Mouse (Mus musculus) adrenal gland (tissue): ENCODE data around the gene Nt5c.
"Not testable (repeated sequence)": the region's sequence is repeated elsewhere in the genome, so short reads cannot be mapped to it uniquely, and the experiment has no call there.

Source experiments
- intact Hi-C: fragments of 180-260 bp; cut with DNase I; formaldehyde crosslinking; loops from one replicate; pipeline ENCODE4 v1.15.1; 2025

The Nt5c gene

DNA sequence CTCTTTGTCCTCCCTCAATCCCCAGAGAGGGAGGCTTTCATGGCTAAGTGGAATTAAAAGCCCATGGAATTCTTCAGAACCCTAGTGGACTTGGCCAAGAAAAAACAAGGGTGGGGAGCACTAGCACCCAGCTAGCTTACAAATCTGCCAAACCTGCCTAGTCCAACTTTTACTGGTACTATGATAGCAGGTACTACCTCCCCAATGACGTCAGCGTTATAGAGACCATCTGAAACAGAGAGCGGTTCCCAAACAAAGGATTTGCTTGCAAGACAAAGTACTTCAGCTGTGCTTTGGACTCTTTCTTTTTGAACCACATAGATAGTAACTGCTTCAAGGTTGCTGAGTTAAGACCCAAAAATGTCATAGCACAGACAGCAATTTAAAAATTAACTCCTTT lies 20.3 kb upstream of the Nt5c start:
- intact Hi-C loops, result no loop called here

DNA sequence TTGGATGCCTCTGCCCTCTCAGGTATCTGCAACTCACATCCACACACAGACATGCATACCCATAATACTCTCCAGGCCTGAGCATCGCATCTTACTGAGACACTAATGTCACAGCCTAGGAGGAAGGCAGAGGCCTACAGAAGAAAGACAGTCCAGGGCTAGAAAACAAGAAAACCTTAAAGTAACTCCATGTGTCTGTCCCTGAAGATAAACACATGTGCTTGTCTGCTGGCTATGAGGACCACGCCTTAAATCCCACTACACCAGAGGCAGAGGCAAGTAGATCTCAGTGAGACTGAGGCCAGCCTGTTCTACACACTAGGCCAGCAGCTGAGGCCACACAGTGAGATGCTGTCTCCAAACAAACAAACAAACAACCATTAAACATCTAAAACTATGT lies 19.5 kb upstream of the Nt5c start:
- intact Hi-C loops, result no loop called here

DNA sequence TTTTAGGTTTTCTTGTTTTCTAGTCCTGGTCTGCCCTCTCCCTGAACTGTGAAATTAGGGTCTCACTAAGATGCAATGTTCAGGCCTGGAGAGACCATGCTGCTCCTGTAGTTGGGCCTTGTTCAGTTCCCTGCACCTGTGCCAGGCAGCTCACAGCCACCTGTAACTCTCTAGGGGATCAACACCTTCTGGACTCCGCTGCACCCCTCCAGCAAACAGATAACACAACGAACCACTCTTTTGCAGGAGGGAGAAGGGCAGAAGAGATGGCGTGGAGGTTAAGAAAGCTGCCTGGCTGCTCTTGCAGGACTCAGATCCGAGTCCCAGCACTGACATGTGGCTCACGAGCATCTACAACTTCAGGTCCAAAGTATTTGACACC lies 18.8 kb upstream of the Nt5c start:
- intact Hi-C loops, result no loop called here

DNA sequence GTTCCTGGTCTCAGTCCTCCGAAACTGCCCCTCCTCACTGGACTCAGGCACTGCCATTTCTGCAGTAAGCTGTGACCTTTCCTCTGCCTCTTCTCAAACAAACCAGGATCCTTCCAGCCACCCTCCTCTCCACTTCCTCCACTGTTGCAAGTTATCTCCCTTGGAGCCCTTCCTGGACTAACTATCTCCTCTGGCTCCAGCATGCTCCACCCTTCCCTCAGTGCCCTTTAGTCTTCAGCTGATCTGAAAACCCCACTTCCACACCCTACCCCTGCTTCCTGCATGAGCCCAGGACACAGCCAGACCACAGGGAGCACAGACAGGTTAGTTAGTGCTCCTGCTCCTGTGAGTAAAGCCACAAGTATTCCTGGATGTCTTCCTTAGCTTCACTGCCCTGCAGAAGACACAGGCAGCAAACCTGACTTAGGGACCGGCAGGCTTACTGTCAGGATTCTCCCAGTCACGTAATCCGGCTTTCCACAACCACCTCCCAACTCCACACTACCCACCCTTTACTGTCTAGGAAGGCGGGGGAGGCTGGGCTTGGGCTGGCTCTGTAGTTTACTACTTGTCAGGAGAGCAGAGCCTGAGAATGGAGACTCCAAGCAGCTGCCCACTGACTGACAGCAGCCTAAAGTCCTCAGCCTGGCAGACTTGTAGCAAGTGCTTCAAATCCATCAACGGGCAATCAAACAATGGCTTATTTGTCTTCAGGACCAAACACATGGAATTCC lies 18.3 kb upstream of the Nt5c start:
- intact Hi-C loops, result no loop called here

DNA sequence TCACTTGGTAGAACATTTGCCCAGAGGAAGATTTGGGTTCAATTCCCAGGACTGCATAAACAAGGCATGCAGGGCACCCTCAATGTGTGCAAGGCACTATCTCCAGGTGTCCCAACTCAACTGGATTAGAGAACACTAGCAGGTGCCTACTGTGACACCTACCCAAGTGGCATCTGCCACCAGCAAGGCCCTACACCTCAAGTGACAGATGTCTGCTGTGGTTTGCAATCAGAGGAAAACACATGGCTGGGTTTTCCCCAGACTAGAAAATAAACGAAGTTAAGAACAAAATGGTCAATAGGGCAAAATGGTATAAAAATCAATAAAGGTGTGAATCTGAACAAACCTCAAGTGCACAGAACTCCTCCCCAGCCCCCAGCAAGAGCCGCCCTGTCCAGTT lies 16.4 kb upstream of the Nt5c start:
- intact Hi-C loops, result no loop called here

DNA sequence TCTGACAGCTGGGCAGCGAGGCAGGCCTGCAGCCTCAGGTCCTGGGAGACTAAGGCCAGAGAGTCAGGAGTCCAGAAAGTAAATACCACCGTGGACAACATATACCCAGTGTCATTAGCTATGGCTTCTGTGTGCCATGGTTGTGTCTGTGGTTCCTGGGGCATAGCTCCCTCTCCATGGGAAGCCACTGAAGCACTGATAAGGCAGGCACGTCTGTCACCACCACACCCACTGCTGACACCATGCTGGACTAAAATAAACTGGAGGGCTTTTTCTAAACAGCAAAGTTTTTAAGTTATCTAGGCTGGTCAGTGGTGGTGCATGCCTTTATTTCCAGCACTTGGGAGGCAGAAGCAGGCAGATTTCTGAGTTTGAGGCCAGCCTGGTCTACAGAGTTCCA lies 14.9 kb upstream of the Nt5c start:
- intact Hi-C loops, result no loop called here

DNA sequence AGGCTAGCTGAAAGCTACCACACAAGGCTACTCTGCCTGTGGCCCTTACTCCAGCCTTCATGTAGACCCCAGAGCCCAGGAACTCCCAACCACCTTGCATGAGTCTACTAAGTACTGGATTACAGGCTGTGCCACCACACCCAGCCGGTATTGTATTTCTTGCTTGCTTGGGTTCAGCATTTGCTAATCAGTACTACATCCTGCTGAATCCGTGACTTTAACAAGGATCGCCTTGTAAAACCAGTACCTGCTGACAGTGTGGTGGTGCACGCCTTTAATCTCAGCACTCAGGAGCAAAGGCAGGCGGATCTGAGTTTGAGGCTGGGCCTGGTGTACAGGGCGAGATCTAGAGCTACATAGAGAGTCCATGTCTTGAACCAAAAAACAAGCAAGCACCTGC lies 11.0 kb upstream of the Nt5c start:
- intact Hi-C loops, result no loop called here

DNA sequence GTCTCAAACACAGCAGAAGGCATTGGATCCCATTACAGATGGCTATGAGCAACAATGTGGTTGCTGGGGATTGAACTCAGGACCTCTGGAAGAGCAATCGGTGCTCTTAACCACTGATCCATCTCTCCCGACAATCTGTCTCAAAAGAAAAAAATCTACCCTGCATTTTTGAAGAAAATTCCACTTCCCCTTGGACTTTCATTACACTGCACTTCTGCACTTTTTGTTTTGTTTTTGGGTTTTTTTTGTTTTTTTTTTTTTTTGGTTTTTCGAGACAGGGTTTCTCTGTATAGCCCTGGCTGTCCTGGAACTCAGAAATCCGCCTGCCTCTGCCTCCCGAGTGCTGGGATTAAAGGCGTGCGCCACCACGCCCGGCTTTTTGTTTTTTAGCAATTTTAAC lies 4.9 kb upstream of the Nt5c start:
- intact Hi-C loops, result not testable (repeated sequence)

DNA sequence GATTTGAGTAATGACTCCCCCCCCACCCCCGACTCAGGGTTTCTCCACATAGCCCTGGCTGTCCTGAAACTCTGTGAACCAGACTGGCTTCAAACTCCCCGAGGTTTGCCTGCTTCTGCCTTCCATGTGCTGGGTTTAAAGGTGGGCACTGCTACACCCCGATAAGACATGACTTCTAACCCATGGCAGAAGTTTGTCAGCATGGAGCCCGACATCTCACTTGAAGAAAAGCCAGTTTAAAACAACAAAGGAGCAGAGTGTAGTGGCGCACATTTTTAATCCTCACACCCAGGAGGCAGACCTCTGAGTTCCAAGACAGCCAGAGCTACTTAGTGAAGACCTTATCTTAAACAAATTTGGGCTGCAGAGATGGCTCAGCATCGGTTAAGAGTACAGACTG lies 725 bp upstream of the Nt5c start:
- intact Hi-C loops, result no loop called here

DNA sequence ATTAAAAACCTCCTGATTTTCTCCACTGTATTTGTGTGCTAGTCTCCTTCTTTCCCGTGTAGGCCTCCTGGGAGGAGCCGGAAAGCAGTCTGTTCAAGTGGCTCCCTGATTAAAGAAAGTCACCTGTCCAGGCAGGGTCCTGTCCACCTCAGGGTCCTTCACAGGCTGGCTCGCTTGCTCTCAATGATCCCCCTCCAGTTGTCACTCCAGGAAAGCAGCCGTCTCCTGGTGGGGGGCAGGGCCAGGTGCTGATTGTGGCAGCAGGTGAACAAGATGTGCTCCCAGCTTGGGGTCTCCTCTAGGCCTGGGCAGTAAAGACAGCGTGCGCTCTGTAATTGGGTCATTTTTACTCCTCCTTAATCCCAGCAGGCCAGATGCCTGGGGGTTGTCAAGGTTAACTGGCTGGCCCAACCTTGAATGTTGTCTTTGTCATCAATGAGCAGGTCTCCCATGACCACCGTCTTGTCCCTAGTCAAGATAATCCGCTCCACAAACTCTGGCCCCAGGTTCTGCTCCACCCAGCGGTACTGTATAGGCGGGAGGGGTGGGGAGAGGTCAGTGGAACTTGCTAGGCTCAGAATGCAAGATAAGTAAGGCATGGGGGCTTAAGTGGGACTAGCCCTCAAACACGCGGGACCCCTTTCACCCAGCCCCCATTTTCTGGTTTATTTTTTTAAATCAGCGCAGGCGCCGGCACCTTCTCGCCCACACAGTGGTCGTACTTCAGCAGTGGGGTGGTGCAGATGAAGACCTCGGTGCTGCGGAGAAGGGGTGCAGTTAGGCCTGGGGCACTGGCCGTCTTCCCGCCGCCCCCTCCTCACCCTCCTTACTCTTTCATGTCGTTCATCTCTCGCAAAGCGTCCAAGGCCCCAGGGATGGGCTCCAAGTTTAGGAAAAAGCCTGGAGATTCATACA lies 964 bp downstream of the Nt5c start:
- intact Hi-C loops, result loop anchor here (2.0 kb wide), 1 partner anchor 44 kb away; no protein-coding TSS in a partner anchor

DNA sequence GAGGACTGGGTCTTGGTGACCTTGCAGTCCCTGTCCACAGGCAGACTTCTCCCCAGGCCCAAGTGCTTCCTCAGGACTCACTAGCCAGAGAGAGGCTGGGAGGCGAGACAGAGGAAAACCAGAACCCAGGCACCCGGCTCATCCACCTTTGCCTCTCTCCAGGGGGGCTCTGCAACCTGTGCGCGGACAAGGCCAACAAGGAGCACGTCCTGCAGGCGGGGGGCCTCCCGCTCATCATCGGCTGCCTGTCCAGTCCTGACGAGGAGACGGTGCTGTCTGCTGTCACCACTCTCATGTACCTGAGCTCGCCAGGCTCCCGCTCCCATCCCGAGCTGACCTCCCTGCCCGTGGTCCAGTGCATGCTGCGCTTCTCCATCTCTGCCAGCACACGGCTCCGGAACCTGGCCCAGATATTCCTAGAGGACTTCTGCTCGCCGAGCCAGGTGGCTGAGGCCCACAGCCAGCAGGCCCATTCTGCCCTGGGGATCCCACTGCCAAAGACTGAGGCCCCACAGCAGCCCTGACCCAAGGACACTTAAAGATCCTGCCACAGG lies 3.0 kb downstream of the Nt5c start:
- intact Hi-C loops, result loop anchor here (10.0 kb wide), 1 partner anchor 226 kb away; no protein-coding TSS in a partner anchor

DNA sequence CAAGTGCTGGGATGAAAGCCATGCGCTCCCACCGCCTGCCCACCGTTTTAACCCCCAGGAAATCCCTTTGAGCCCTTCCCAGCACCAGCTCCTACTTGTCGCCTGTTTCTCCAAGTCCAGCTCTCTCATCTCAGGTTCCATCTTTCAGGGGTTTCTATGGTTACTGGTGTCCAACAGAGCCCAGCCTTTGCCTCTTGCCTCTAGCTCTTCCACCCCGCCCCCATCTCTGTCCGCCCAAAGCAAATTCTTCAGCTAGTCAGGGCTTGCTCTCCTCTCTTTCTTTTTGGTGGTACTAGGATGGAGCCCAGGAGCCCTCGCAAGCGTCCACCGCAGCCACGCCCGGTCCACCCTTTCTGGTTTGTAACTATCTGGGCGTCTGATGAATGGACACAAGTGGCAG lies 6.5 kb downstream of the Nt5c start:
- intact Hi-C loops, result loop anchor here (10.0 kb wide), 1 partner anchor 230 kb away; no protein-coding TSS in a partner anchor

DNA sequence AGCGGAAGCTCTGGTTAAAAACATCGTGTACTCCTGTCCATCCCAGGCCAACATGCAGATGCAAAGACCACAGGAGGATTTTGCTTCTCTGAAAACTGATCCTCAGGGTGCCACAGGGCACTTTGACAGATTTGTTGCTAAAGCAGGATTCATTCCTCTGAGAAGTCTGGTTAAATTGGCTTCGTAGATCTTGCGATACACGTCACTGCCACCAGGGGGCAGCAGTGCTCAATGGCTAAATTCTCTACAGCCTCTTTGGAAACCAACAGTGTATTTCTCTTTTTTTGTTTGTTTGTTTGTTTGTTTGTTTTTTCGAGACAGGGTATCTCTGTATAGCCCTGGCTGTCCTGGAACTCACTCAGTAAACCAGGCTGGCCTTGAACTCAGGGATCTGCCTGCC lies 7.9 kb downstream of the Nt5c start:
- intact Hi-C loops, result loop anchor here (10.0 kb wide), 1 partner anchor 231 kb away; no protein-coding TSS in a partner anchor

DNA sequence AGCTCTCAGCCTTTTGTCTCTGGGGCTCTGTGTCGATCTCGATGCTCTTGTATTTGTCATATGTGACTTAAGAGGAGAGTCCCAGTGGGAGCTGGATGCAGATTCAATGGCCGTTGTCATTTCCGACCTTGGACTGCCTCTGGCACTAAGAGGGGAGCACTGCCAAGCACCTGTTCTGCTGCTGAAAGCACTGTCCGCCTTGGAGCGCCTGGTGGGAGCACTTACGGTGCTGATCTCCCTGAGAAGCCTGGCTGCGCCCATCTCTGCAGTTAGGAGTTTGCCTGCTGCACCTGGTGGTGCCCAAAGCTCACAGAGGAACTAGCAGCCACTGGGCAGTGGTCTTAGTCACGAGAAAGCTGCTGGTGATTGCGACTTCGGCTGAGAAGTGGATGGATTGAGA lies 8.4 kb downstream of the Nt5c start:
- intact Hi-C loops, result loop anchor here (10.0 kb wide), 1 partner anchor 232 kb away; no protein-coding TSS in a partner anchor

DNA sequence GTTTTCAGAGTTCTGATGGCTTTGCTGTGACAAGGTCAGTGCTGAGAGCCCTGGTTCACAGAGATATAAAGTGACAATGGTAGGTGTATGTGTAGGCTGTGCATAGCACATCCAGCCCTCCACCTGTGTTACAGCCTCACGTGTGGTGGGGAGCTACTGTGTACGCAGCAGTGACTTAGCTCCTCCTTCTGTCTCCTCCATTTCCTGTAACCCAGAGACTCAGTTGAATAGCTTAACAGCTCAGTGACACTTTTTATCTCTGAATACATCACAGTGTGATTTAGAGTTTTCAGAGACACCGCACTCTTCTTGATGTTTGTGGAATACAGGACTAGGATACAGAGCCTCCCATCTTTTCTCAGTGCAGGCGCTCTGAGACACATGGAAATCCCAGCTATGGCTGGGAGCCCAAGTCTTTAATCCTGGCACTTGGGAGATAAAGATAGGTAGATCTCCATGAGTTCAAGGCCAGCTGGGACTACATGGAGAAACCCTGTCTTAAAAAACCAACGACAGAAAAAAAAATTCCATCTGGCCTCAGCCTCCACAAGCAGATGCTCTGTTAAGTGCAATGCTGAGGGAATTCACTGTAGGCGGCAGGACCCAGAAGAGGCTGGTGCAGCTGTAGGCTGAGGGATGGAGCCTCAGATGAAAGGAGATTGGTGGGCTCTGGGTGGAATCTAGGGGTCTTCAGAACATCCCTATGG lies 10.0 kb downstream of the Nt5c start:
- intact Hi-C loops, result loop anchor here (10.0 kb wide), 1 partner anchor 233 kb away; no protein-coding TSS in a partner anchor

DNA sequence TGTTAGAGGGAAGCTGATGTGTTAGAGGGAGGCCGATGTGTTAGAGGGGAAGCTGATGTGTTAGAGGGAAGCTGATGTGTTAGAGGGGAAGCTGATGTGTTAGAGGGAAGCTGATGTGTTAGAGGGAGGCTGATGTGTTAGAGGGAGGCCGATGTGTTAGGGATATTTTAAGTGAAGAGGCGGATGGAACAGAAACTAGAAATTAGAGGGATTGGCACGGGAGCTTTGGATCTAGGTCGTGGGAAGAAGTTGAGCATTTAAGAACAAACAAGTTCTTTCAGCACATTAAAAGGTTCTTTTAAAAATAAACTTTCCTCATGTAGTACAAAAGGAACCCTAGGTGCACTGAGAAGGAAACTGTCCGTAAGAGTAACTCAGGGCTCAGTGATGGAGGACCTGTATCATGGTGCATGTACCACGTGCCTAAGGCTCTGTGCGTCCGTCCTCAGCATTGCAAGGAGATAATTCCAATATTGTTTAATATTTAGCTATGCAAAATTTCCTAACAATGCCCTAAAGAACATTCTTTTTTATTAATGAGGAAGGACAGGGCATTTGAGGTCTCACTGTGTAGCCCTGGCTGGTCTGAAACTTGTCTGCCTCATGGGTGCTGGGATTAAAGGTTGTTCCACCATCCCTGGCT lies 13.2 kb downstream of the Nt5c start:
- intact Hi-C loops, result no loop called here

DNA sequence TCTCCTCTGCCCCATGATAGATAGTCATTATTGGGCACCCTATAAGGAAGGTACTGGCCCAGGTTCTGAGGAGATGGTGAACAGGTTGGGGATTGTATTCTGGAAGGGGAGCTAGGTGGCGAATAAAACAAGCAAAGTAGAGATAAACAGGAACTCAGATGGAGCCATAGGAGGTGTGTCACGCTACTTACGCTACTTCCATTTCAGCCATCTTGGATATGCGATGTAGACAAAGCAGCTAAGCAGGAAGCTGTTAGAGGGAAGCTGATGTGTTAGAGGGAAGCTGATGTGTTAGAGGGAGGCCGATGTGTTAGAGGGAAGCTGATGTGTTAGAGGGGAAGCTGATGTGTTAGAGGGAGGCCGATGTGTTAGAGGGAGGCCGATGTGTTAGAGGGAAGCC lies 14.3 kb downstream of the Nt5c start:
- intact Hi-C loops, result not testable (repeated sequence)

DNA sequence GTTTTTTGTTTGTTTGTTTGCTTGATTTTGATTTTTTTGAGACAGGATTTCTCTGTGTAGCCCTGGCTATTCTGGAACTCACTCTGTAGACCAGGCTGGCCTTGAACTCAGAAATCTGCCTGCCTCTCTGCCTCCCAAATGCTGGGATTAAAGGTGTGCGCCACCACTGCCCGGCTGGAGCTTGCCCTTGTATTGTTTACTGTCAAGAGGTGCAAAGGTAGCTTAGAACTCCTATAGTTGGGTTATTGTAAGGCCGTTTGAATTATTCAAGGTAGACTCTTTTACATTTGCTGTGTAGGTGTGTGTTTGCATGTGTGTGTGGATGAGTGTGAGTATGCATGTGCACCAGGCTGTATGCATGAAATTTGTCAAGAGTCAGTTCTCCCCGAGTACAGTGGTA lies 15.0 kb downstream of the Nt5c start:
- intact Hi-C loops, result not testable (repeated sequence)

DNA sequence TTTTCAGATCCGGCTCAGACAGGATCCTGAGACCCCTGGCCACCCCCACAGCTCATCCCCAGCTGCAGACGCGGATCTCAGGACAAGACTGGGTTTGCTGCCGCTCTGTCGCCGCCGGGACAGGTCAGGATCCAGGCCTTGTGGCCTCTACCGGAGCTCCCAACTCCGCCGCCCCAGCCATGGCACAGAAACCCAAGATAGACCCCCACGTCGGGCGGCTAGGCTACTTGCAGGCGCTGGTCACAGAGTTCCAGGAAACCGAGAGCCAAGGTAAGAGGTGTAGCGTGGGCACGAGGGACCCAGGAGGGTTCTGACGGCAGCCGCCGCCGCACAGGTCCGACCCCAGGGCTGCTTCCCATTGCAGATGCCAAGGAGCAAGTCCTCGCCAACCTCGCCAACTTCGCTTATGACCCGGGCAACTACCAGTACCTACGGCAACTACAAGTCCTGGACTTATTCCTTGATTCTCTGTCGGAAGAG lies 15.9 kb downstream of the Nt5c start:
- intact Hi-C loops, result no loop called here

DNA sequence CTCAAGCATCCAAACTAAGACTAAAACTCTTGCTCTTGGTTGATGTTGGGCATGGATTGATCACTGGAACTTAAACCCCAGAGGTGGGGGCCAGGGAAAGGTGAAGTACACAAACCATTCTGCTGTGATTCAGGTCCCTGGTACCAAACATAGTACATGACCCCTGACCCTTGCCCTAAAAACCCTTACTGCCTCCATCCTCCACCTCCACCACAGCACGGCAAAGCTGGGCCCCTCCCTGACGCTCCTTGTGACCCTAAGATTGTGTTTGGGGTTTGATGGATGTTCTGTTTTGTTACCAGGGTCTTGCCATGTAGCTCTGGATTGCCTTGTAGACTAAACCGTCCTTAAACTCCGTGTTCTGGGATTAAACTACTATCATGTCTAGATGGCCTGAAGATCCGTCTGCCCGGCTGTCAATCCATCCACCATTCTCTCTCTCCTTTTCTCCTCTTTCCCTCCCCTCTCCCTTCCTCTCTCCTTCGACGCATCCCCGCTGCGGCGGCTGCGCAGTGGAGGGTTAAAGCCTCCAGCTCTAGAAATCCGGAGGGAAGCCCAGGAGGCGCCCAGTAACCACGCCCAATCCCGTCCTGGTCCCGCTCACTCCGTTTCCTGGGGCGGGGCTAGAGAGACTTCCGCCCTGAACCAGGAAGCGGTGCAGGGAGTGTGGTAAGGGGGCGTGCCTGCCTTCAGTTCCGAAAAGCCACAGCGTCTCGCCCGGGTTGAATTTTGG lies 16.5 kb downstream of the Nt5c start, which contains the start of gene Armc7:
Gene Armc7 (plus strand): TSS at position 643 of the 733 bp plus-strand sequence.
- intact Hi-C loops, result no loop called here
